Mouse (Mus musculus): ENCODE measurements around the gene Csrnp3. TPM values are rescaled to one million over a fixed set of nuclear protein-coding genes. Genes with fewer than 3 reads are reported as not detected.

Gene Csrnp3
- 0.32 TPM for polyA plus RNA-seq (2014; fragmentation: Illumina TruSeq; extraction: RNeasy Lipid Tissue Mini Kit (QIAGEN cat#74804); ENCODE audit: low read depth, low replicate concordance)

DNA sequence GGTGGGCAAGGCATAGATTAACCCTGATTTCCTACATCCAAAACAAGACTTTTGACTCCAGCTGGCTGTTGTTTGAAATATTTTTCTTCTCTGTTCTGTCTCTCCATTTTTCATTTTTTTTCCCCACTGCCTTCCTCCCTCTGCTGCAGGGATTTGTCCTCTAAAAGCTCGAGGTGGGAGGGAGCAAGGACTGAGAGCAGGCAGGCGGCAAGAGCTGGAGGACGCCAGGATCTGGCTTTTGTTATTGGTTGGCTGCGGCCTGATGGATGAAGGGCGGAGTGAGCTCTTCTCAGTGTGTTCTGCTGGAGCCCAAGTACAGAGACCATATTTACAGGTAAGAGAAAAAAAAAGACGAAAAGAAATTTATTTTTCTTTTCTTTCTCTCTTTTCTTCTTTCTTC, at the start of gene Csrnp3:
Gene Csrnp3 (plus strand): TSS at position 217 of the 400 bp plus-strand sequence.

Other genes with a start within 250 kb of the Csrnp3 start
- gene Scn2a, start 225.0 kb upstream of the Csrnp3 start, polyA plus RNA-seq (2014; fragmentation: Illumina TruSeq; extraction: RNeasy Lipid Tissue Mini Kit (QIAGEN cat#74804); ENCODE audit: low read depth, low replicate concordance) = 1.6 TPM

All from sigmoid colon, adult 10 weeks (tissue).